Mouse (Mus musculus): ENCODE measurements around the gene Fbxo47. TPM values are rescaled to one million over a fixed set of nuclear protein-coding genes. Genes with fewer than 3 reads are reported as not detected.

Fbxo47 gene
- polyA plus RNA-seq, 1 experiment from 2014 or later: 0.29 TPM

- H3K27ac ChIP-seq (replicated peaks): no peak overlapping the region
- H3K27me3 ChIP-seq (ENCODE audit: control insufficient read depth, insufficient read depth, low read length): no peaks in the 10 kb centered on the region
- no peaks in the 10 kb centered on the region for H3K36me3 ChIP-seq (ENCODE audit: control insufficient read depth, insufficient read depth, low read length)
- H3K9ac ChIP-seq (ENCODE audit: low read length): no peak overlapping the region
- DNase-seq (ENCODE audit: low spot score) (no peak), ATAC-seq (ENCODE audit: low FRiP score, low TSS enrichment) (no peak)
- 87% methylated on average over 2 of the region's 2 CpGs for WGBS
- H3K4me3 ChIP-seq (ENCODE audit: low read depth, low read length): no peak overlapping the region
- no peak overlapping the region for H3K4me2 ChIP-seq (replicated peaks; ENCODE audit: low read depth)
- TF ChIP-seq EP300 (optimal IDR thresholded peaks at IDR 0.05) (no peak), CTCF (IDR thresholded peaks at IDR 0.05; ENCODE audit: low read depth) (no peak)
- no peaks in the 10 kb centered on the region for H3K9me3 ChIP-seq (ENCODE audit: control insufficient read depth, low read length)
- H3K4me1 ChIP-seq (replicated peaks; ENCODE audit: control insufficient read depth, insufficient read depth): no peaks in the 10 kb centered on the region
These were observed 31.5 kb upstream of the Fbxo47 start for GRCm38 (mm10) chr11:97915471-97915870.

GRCm38 (mm10) chr11:97913111-97913510, 29.2 kb upstream of the Fbxo47 start:
- Histone ChIP-seq H3K4me2 (replicated peaks; ENCODE audit: low read depth) (no peak overlapping the region), H3K9ac (ENCODE audit: low read length) (no peak overlapping the region), H3K36me3 (ENCODE audit: control insufficient read depth, insufficient read depth, low read length) (no peaks in the 10 kb centered on the region), H3K9me3 (ENCODE audit: control insufficient read depth, low read length) (no peaks in the 10 kb centered on the region), H3K4me1 (replicated peaks; ENCODE audit: control insufficient read depth, insufficient read depth) (no peaks in the 10 kb centered on the region), H3K27me3 (ENCODE audit: control insufficient read depth, insufficient read depth, low read length) (no peaks in the 10 kb centered on the region), H3K27ac (replicated peaks) (no peak overlapping the region), H3K4me3 (ENCODE audit: low read depth, low read length) (no peak overlapping the region)
- TF ChIP-seq EP300 (optimal IDR thresholded peaks at IDR 0.05) (no peak), CTCF (IDR thresholded peaks at IDR 0.05; ENCODE audit: low read depth) (no peak)
- WGBS: 69% methylated on average over 14 of the region's 14 CpGs
- ATAC-seq (ENCODE audit: low FRiP score, low TSS enrichment) (no peak), DNase-seq (ENCODE audit: low spot score) (no peak)

- Histone ChIP-seq H3K9ac (ENCODE audit: low read length) (no peak overlapping the region), H3K9me3 (ENCODE audit: control insufficient read depth, low read length) (no peaks in the 10 kb centered on the region), H3K27ac (replicated peaks) (no peak overlapping the region), H3K27me3 (ENCODE audit: control insufficient read depth, insufficient read depth, low read length) (no peaks in the 10 kb centered on the region), H3K36me3 (ENCODE audit: control insufficient read depth, insufficient read depth, low read length) (no peaks in the 10 kb centered on the region), H3K4me2 (replicated peaks; ENCODE audit: low read depth) (no peak overlapping the region), H3K4me3 (ENCODE audit: low read depth, low read length) (no peak overlapping the region), H3K4me1 (replicated peaks; ENCODE audit: control insufficient read depth, insufficient read depth) (no peaks in the 10 kb centered on the region)
- TF ChIP-seq CTCF (IDR thresholded peaks at IDR 0.05; ENCODE audit: low read depth): no peak
- TF ChIP-seq EP300 (optimal IDR thresholded peaks at IDR 0.05): no peak
- ATAC-seq (ENCODE audit: low FRiP score, low TSS enrichment) (no peak), DNase-seq (ENCODE audit: low spot score) (no peak)
- WGBS: 84% methylated on average over 9 of the region's 11 CpGs
These were observed 24.8 kb upstream of the Fbxo47 start for GRCm38 (mm10) chr11:97908634-97909348.

- H3K27me3 ChIP-seq (ENCODE audit: control insufficient read depth, insufficient read depth, low read length): no peaks in the 10 kb centered on the region
- no peak for ATAC-seq (ENCODE audit: low FRiP score, low TSS enrichment)
- H3K9ac ChIP-seq (ENCODE audit: low read length): no peak overlapping the region
- no peak overlapping the region for H3K4me2 ChIP-seq (replicated peaks; ENCODE audit: low read depth)
- H3K36me3 ChIP-seq (ENCODE audit: control insufficient read depth, insufficient read depth, low read length): no peaks in the 10 kb centered on the region
- H3K27ac ChIP-seq (replicated peaks): no peak overlapping the region
- H3K4me3 ChIP-seq (ENCODE audit: low read depth, low read length): no peak overlapping the region
- H3K4me1 ChIP-seq (replicated peaks; ENCODE audit: control insufficient read depth, insufficient read depth): no peaks in the 10 kb centered on the region
- TF ChIP-seq EP300 (optimal IDR thresholded peaks at IDR 0.05) (no peak), CTCF (IDR thresholded peaks at IDR 0.05; ENCODE audit: low read depth) (no peak)
- no peaks in the 10 kb centered on the region for H3K9me3 ChIP-seq (ENCODE audit: control insufficient read depth, low read length)
- 69% methylated on average over 5 of the region's 5 CpGs for WGBS
- no peak for DNase-seq (ENCODE audit: low spot score)
These were observed 24.0 kb upstream of the Fbxo47 start for GRCm38 (mm10) chr11:97907935-97908334.

- no peak for TF ChIP-seq CTCF (IDR thresholded peaks at IDR 0.05; ENCODE audit: low read depth)
- TF ChIP-seq EP300 (optimal IDR thresholded peaks at IDR 0.05): no peak
- Histone ChIP-seq H3K9ac (ENCODE audit: low read length) (no peak overlapping the region), H3K9me3 (ENCODE audit: control insufficient read depth, low read length) (no peaks in the 10 kb centered on the region), H3K36me3 (ENCODE audit: control insufficient read depth, insufficient read depth, low read length) (no peaks in the 10 kb centered on the region), H3K27me3 (ENCODE audit: control insufficient read depth, insufficient read depth, low read length) (no peaks in the 10 kb centered on the region), H3K4me1 (replicated peaks; ENCODE audit: control insufficient read depth, insufficient read depth) (no peaks in the 10 kb centered on the region), H3K4me3 (ENCODE audit: low read depth, low read length) (no peak overlapping the region), H3K27ac (replicated peaks) (no peak overlapping the region), H3K4me2 (replicated peaks; ENCODE audit: low read depth) (no peak overlapping the region)
- no peak for ATAC-seq (ENCODE audit: low FRiP score, low TSS enrichment)
- DNase-seq (ENCODE audit: low spot score): no peak
- 85% methylated on average over 9 of the region's 9 CpGs for WGBS
These were observed 23.0 kb upstream of the Fbxo47 start for GRCm38 (mm10) chr11:97906905-97907304.

GRCm38 (mm10) chr11:97905941-97906340, 22.0 kb upstream of the Fbxo47 start:
- no peaks in the 10 kb centered on the region for H3K4me1 ChIP-seq (replicated peaks; ENCODE audit: control insufficient read depth, insufficient read depth)
- TF ChIP-seq EP300 (optimal IDR thresholded peaks at IDR 0.05): no peak
- TF ChIP-seq CTCF (IDR thresholded peaks at IDR 0.05; ENCODE audit: low read depth): no peak
- no peak overlapping the region for H3K9ac ChIP-seq (ENCODE audit: low read length)
- no peaks in the 10 kb centered on the region for H3K9me3 ChIP-seq (ENCODE audit: control insufficient read depth, low read length)
- WGBS: 40% methylated on average over 2 of the region's 2 CpGs
- H3K27me3 ChIP-seq (ENCODE audit: control insufficient read depth, insufficient read depth, low read length): no peaks in the 10 kb centered on the region
- no peak overlapping the region for H3K27ac ChIP-seq (replicated peaks)
- no peak overlapping the region for H3K4me2 ChIP-seq (replicated peaks; ENCODE audit: low read depth)
- no peaks in the 10 kb centered on the region for H3K36me3 ChIP-seq (ENCODE audit: control insufficient read depth, insufficient read depth, low read length)
- ATAC-seq (ENCODE audit: low FRiP score, low TSS enrichment) (no peak), DNase-seq (ENCODE audit: low spot score) (no peak)
- H3K4me3 ChIP-seq (ENCODE audit: low read depth, low read length): no peak overlapping the region
